Mouse (Mus musculus): ENCODE data around the gene Sema4d. TPM values are rescaled to one million over a fixed set of nuclear protein-coding genes. Genes with fewer than 3 reads are reported as not detected.

The Sema4d gene
- total and polyA plus RNA-seq, 3 experiments: 12.8 to 67.1 (median 16.7) TPM

DNA sequence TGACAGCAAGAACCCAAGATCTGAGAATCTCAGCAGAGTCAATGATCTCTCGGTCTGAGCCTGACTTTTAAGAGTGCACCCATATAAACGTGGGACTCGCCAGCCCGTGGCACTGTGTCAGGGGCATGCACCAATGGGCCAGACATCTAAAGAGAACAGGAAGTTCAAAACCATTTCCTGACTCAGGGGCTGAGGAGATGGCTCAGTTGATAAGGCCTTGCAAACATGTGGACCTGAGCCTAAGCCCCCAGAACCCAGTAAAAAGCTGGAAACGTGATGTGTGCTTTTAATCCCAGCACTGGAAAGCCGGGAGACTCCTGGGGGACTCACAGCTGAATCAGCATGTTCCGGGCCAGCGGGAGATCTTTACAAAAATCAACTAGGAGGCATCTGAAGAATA is 26.0 kb downstream of the Sema4d start:
- no peak for DNase-seq (ENCODE audit: extremely low read depth)
- H3K27me3 ChIP-seq (replicated peaks): no peaks in the 10 kb centered on the region
- no peak overlapping the region for H3K4me2 ChIP-seq (ENCODE audit: insufficient read depth, low read depth, poor library complexity, severe bottlenecking)
- no peaks in the 10 kb centered on the region for H3K9me3 ChIP-seq (replicated peaks; ENCODE audit: low read length)
- dilution Hi-C loops (cut with MboI; ENCODE audit: extremely low pct_ligation_motif_present, extremely low pct_unique_long_range_greater_than_20kb, low sequenced_read_pairs): no loop called here
- peaks cover 4 to 36% of the 10 kb centered on the region in 2 experiments for H3K4me1 ChIP-seq (ENCODE audit: control insufficient read depth in 1 of 2, insufficient read depth in 2 of 2)
- in situ Hi-C loops (cut with MboI; ENCODE audit: low pct_ligation_motif_present, low pct_unique_long_range_greater_than_20kb, low sequenced_read_pairs): no loop called here
- no peak overlapping the region for H3K27ac ChIP-seq (ENCODE audit: insufficient read depth, low read depth)
- peaks cover 11 to 75% of the 10 kb centered on the region in 2 experiments for H3K36me3 ChIP-seq (replicated peaks in 1 of 2; ENCODE audit: control insufficient read depth in 1 of 2, insufficient read depth in 1 of 2, low read length in 1 of 2)
- no peaks in the 10 kb centered on the region for H3K79me2 ChIP-seq (replicated peaks; ENCODE audit: control insufficient read depth, extremely low read depth, insufficient read depth, poor library complexity, severe bottlenecking)
- no peak overlapping the region for H3K9ac ChIP-seq (ENCODE audit: insufficient read depth, low read depth)
- H3K4me3 ChIP-seq (replicated peaks in 1 of 3; ENCODE audit: low read depth in 2 of 3, low read length in 2 of 3, poor library complexity in 1 of 3): no peak overlapping the region
- TF ChIP-seq EP300 (IDR thresholded peaks at IDR 0.05; ENCODE audit: low read length) (no peak), PAX5 (IDR thresholded peaks at IDR 0.05; ENCODE audit: low read length) (no peak), JUND (conservative IDR thresholded peaks at IDR 0.05; ENCODE audit: low read depth, low read length) (no peak), KAT2A (IDR thresholded peaks at IDR 0.05; ENCODE audit: insufficient replicate concordance, low read length) (no peak), HCFC1 (IDR thresholded peaks at IDR 0.05; ENCODE audit: low read depth, low read length) (no peak), USF1 (IDR thresholded peaks at IDR 0.05; ENCODE audit: low read depth, low read length) (no peak), USF2 (conservative IDR thresholded peaks at IDR 0.05; ENCODE audit: low read depth, low read length) (no peak), IRF4 (IDR thresholded peaks at IDR 0.05; ENCODE audit: low read depth, low read length) (no peak), JUN (IDR thresholded peaks at IDR 0.05; ENCODE audit: insufficient read depth, low read depth, low read length) (no peak), CTCF (conservative IDR thresholded peaks at IDR 0.05 in 1 of 2, IDR thresholded peaks at IDR 0.05 in 1 of 2; ENCODE audit: low read depth in 2 of 2, low read length in 2 of 2) (no peak), E2F4 (IDR thresholded peaks at IDR 0.05; ENCODE audit: insufficient replicate concordance, low read depth, low read length) (no peak), ETS1 (conservative IDR thresholded peaks at IDR 0.05; ENCODE audit: low read depth, low read length) (no peak), ZC3H11A (IDR thresholded peaks at IDR 0.05; ENCODE audit: low read depth, low read length) (no peak), GABPA (IDR thresholded peaks at IDR 0.05; ENCODE audit: insufficient replicate concordance, low read depth, low read length) (no peak), SMC3 (IDR thresholded peaks at IDR 0.05; ENCODE audit: low read depth, low read length) (no peak), ZMIZ1 (IDR thresholded peaks at IDR 0.05; ENCODE audit: low read depth, low read length) (no peak), ELF1 (IDR thresholded peaks at IDR 0.05; ENCODE audit: low read depth, low read length) (no peak), MXI1 (IDR thresholded peaks at IDR 0.05; ENCODE audit: low read depth, low read length) (no peak), NRF1 (IDR thresholded peaks at IDR 0.05; ENCODE audit: low read depth, low read length) (no peak)

DNA sequence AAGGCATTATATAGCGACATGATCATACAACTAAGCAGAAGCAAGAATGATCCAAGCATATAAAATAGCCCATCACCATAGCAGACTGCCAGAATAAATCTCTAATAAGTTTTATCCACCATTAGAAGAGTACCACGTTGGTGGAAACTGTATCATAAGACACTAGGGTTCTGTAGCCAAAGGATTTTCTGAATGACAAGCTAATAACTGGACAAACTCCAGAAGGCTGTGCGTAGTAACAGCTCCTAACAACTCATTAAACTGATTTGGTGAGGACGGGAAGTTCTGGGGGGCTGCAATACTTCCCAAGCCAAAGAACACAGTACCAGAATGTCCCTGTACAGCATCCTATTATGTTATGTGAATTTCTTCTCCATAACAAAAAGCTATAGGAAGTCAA is 26.8 kb downstream of the Sema4d start:
- dilution Hi-C loops (cut with MboI; ENCODE audit: extremely low pct_ligation_motif_present, extremely low pct_unique_long_range_greater_than_20kb, low sequenced_read_pairs) (no loop called here), in situ Hi-C loops (cut with MboI; ENCODE audit: low pct_ligation_motif_present, low pct_unique_long_range_greater_than_20kb, low sequenced_read_pairs) (no loop called here)
- peaks cover 11 to 75% of the 10 kb centered on the region in 2 experiments for H3K36me3 ChIP-seq (replicated peaks in 1 of 2; ENCODE audit: control insufficient read depth in 1 of 2, insufficient read depth in 1 of 2, low read length in 1 of 2)
- H3K27me3 ChIP-seq (replicated peaks): no peaks in the 10 kb centered on the region
- H3K9ac ChIP-seq (ENCODE audit: insufficient read depth, low read depth): no peak overlapping the region
- peaks cover 4 to 36% of the 10 kb centered on the region in 2 experiments for H3K4me1 ChIP-seq (ENCODE audit: control insufficient read depth in 1 of 2, insufficient read depth in 2 of 2)
- no peak overlapping the region for H3K4me3 ChIP-seq (replicated peaks in 1 of 3; ENCODE audit: low read depth in 2 of 3, low read length in 2 of 3, poor library complexity in 1 of 3)
- TF ChIP-seq ZMIZ1 (IDR thresholded peaks at IDR 0.05; ENCODE audit: low read depth, low read length) (no peak), MAZ (IDR thresholded peaks at IDR 0.05; ENCODE audit: low read depth, low read length) (no peak), POLR2AphosphoS2 (IDR thresholded peaks at IDR 0.05; ENCODE audit: low read depth, low read length) (no peak), CHD2 (IDR thresholded peaks at IDR 0.05; ENCODE audit: low read length) (no peak), BHLHE40 (IDR thresholded peaks at IDR 0.05; ENCODE audit: low read depth, low read length) (no peak), TBP (conservative IDR thresholded peaks at IDR 0.05; ENCODE audit: low read depth, low read length) (no peak), ETS1 (conservative IDR thresholded peaks at IDR 0.05; ENCODE audit: low read depth, low read length) (no peak), E2F4 (IDR thresholded peaks at IDR 0.05; ENCODE audit: insufficient replicate concordance, low read depth, low read length) (no peak), GABPA (IDR thresholded peaks at IDR 0.05; ENCODE audit: insufficient replicate concordance, low read depth, low read length) (no peak), KAT2A (IDR thresholded peaks at IDR 0.05; ENCODE audit: insufficient replicate concordance, low read length) (no peak), USF1 (IDR thresholded peaks at IDR 0.05; ENCODE audit: low read depth, low read length) (no peak), CHD1 (IDR thresholded peaks at IDR 0.05; ENCODE audit: low read depth, low read length) (no peak), ELF1 (IDR thresholded peaks at IDR 0.05; ENCODE audit: low read depth, low read length) (no peak), MAX (IDR thresholded peaks at IDR 0.05; ENCODE audit: low read length) (no peak), UBTF (IDR thresholded peaks at IDR 0.05; ENCODE audit: low read depth, low read length) (no peak), NRF1 (IDR thresholded peaks at IDR 0.05; ENCODE audit: low read depth, low read length) (no peak), MAFK (IDR thresholded peaks at IDR 0.05; ENCODE audit: insufficient replicate concordance, low read length) (no peak), TCF12 (IDR thresholded peaks at IDR 0.05; ENCODE audit: low read depth, low read length) (no peak)
- no peak for DNase-seq (ENCODE audit: extremely low read depth)
- H3K4me2 ChIP-seq (ENCODE audit: insufficient read depth, low read depth, poor library complexity, severe bottlenecking): no peak overlapping the region
- no peak overlapping the region for H3K27ac ChIP-seq (ENCODE audit: insufficient read depth, low read depth)
- H3K9me3 ChIP-seq (replicated peaks; ENCODE audit: low read length): no peaks in the 10 kb centered on the region
- no peaks in the 10 kb centered on the region for H3K79me2 ChIP-seq (replicated peaks; ENCODE audit: control insufficient read depth, extremely low read depth, insufficient read depth, poor library complexity, severe bottlenecking)

Measured in CH12.LX (cell line).